Mouse (Mus musculus) frontal cortex, adult (tissue): Measurements from ENCODE around the gene Fgf2.
A peak's percentile ranks its signal among the peaks of the same experiment; 100 is the strongest.

Experiments
- ATAC-seq: cut with Nextera tagmentation; 2 replicates; pipeline ENCODE4 v1.9.2; 2017; ENCODE audit warnings: mild to moderate bottlenecking, moderate library complexity, mixed read lengths; ENCODE audit not compliant: low TSS enrichment

Gene Fgf2

DNA sequence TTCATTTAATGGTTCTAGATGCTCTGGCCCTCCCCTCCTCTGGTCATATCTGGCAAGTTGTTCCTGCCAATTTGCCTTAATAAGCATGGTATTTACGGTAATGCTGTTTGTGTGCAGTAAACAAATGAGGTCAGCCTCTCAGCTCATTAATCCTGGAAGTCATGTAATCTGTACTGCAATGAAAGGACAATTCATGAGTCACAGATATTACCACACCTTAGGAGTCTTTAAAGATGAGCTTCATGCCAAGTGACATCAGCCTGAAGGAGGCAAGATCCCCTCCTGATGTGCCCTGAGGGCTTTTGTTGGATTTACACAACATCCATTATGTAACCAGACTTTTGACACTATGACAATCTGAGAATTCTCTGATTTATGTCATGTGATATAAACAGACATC lies 6.6 kb downstream of the Fgf2 start:
- no peak for ATAC-seq

DNA sequence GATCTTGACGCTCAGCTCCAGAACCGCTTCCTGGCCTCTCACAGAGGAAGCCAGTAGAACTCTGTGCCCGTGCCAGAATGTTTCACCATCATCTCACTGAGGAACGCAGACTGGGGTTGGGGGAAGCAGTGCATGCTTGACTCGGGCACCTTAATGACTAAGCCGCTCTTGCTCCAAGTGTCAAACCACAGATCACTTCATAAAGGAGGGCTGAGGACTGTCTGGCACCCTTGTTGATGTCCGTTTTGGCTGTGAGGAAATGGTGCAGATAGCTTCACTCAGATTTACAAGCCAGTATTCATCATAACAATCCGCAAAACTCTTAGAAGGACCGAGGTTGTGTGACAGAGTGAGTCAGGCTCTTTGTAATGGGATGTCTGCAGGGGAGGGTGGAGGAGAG lies 12.6 kb downstream of the Fgf2 start:
- no peak for ATAC-seq

DNA sequence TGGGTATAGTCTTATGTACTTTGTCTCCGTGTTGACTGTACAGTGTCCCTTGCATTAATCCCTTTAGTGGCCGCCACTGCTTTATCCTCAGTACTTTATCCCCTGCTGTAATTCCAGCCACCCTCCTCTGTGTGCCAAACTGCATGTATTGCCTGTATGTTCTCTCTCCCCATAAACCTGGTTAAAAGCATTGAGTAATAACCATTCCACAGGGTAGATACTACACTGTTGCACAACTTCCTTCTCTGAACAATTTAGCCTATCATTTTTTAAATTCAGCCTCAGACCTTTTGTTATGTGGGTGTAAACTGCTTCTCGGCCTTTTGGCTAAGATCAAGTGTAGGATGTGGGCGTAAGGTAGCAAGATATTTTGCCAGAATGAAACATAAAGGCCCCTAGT lies 17.0 kb downstream of the Fgf2 start:
- no peak for ATAC-seq

DNA sequence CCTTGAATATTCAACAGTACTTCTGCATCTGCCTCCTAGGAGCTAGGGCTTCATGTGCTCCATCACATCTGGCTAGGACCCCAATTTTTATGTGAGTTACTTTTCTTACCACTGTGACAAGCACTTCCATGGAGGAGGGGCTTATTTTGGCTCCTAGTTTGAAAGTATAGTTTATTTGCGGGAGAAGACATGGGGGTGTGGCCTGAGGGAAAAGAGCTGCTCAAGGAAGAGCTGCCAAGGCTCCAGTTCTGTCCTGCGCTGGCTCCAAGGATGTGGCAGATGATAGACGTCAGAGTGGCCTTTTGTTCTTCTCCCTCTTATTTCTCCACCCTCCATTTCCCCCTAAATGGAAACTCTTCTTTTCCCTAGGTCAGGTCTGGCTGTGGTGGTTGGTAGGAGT lies 17.8 kb downstream of the Fgf2 start:
- no peak for ATAC-seq

DNA sequence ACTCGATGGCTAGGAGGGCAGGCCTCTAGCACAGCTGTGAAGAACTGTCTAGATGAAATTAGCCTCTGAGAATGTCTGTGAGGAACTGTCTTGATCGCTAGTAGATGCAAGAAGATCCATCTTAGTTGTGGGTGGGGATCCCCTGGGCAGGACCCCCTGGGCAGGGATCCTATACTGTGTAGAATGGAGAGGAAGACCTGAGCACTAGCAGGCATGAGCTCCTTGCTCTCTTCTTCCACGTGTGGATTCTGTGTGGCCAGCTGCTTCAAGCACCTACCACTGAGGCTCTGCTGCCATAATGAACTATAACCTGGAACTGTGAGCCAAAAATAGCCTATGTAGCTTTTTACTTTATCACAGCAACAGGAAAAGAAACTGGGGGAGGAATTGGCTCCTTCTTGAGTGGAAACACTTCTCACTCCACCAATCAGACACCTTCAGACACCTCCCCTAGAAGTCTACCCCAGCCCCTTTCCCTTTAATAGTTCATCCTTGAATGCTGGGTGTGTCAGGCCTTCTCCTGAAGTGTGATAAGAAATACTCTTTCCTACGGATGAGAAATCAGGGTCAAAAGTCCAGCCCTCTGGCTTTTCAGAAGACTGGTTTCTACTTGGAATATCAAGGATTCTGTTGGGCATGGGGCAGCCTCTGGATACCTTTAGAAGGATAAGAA lies 18.4 kb downstream of the Fgf2 start:
- no peak for ATAC-seq

DNA sequence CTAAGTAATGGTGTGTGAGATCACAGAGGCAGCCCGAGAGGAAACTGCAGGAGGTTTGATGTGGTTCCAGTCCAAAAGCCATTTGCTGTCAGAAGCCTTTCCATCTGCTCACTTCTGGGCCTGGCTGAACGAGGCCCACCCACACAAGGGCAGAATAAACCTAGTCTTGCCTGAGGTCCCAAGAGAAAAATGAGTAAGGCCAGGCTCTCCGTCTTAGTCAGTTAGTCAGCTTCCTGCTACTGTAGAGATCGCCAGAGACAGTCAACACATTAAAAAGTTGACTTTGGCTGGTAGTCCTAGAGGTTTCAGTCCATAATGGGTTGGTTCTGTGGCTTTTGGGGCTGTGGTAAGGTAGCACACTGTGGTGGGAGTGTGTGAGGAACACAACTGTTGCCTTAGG lies 22.3 kb downstream of the Fgf2 start:
- ATAC-seq, result no peak

DNA sequence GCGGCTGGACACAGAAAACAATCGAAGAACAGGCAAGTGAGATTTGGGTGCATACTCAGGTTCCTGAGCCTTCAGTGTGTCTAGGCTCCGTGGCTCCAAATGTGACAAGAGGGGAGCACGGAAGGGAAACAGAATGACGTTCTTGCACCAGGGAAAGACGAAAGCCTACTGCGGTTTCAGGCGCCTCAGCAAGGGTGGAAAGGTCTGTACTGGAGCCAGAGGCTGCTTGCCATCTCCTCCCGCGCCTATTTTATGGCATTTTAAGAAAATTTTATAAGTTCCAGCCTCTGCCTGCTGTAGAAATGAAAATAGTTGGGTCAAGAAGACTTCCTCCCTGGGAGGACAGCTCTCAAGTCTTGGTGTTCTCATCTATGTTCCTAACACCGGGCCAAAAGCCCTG lies 25.6 kb downstream of the Fgf2 start:
- ATAC-seq, result no peak

DNA sequence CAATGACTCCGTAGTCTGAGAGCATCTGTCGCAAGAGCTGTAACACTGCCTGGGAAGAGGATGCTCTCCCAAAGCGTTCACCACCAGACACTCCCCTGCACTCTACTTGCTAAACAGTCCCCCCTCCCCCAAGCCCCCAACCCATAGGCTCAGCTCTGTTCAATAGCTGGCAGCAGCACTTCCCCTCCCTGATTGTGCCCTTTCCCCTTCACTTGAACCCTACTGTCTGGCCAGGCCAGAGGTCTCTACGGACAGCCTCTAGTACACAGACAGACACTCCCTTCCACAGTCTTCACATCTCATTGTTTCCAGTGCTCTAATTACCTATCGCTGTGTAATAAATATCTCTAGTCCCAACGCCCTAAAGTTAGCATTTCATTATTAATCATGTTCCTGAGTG lies 29.8 kb downstream of the Fgf2 start:
- ATAC-seq, result no peak

DNA sequence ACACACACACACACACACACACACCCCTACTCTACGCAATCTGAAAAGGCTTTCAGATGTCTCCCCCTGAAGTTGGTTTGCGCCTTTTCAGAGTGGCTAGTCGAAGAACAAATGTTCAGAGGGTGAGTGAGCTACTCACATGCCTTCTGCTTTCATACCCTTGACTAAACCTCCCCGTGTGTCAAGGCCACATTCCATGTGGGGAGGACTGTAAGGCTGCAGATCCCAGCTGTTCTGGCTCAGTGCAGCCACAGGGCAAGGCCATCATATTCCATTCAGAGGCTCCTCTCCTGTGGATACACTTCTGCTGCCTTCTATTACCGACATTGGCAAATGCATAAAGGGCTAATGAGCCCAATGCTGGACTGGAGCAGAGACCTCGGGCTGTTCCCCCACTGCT lies 30.3 kb downstream of the Fgf2 start:
- ATAC-seq, result no peak

DNA sequence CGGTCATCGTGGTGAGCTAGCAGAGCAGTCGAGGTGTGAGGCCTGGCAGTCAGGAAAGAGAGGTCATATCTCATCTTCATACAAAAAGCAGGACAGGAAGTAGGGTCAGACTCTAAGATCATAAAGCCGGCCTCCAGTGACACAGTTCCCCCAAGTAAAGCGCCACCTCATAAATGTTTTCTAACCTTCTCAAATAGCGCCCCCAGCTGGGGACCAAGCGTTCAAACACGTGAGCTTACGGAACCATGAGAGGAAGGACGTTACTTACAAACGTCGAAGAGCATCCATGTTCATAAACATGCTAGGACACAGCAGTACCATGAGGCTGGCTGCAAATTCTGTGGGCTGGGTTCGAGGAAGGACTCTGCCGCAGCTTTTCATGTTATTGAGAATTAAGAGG lies 31.1 kb downstream of the Fgf2 start:
- no peak for ATAC-seq

DNA sequence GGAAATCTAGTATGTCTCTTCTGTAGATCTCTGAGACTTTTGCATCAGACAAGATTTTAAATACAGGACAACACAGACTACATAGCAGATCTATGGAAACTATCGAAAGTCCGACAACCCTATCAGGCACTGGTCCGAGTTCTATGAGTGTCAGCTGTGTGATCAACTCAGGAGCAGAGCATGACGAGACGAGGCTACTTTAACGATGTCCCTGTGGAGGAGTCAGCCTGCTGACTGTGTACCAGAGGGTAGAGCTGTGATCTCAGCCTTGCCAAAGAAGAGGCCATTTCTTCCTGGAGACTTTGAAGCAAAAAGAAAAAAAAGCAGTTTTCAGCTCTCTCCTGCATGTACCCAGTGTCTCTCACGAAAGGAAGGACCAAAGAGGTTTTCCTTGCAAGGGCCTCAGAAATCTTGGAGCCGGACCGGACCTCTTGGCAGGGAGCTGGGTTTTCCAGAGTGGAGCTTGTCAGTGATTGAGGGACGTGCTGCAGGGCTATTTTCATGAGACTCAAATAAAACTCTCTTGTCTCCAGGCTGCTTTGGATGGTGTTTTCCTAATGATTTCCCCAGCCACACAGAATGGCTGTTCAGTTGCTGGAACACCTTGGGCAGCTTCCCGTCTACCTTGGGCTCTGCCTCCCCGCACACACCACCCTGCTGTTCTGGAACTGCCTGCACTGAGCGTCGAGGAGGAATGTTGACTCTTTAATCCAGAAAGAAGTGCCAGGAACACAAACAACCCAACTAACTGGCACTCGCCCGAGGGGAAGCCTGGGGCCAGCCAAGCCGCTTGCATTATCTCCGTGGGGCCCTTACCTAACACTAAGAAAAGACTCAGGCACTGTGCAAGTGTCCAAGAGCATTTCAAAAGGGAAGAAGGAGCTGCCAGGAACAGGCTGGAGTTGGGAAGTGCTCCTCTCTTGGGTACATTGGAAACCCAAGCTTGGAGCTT lies 32.1 kb downstream of the Fgf2 start:
- peak; percentile 20; the same call in 1 of the 2 replicates for ATAC-seq

DNA sequence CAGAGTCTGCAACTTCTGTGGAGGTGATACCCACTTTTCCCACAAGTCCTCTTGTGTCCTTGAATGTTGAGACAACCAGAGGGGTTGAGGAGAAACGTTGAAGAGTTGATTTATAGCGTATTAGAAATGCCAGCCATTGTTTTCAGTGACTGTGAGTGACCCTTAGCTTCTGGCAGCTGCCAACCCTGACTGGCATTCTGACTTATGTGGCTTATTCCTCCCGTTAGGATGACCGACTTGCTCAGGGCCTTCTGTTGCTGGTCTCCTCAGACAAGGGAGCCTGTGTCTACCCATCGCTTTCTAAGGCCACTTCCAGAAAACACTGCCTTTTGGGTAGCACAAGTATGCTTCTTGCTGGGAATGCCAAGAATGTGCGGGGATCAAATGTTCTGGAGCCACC lies 33.3 kb downstream of the Fgf2 start:
- ATAC-seq, result no peak

DNA sequence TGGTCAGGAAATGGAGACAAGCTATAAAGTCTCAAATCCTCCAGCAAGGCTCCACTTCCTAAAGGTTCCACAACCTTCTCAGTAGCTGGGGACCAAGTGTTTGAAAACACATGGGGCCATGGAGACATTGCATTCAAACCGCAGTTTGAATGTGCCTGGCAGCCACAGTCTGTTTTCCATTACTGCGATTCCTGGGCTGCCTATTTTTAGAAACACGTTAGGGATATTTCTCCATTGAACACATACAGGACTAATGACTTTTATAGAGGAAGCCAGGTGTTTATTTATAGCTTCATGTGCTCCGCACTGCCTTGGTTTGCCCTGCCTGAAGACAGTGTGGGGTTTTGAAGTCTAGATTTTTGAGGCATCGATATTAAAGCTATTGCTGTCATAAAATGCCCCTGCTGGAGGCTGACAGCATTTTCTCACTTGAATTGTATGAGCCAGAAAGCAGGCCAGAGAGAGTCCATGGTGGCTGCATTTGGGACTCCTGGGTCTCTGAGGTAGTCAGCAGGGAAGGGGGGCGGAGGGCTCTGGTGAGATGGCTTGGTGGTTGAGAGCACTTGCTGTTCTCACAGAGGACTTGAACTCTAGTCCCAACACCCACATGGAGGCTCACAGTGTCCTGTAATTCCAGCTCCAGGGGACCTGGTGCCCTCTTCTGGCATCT lies 35.1 kb downstream of the Fgf2 start:
- ATAC-seq, result no peak

DNA sequence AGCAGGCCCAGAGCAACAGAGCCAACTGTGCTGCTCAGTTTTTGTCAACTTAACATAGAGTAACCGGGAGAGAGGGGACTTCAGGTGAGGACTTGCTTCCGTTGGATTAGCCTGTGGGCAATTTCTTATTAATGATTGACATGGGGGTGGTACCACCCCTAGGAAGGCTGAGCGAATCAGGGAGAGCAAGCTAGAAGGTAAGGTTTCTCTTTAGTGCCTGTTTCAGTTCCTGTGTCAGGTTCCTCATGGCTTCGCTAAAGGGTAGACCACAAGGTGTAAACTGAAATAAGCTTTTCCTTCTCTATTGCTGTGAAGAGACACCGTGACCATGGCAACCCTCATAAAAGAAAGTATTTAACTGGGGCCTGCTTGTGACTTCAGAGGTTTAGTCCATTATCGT lies 39.2 kb downstream of the Fgf2 start:
- no peak for ATAC-seq

DNA sequence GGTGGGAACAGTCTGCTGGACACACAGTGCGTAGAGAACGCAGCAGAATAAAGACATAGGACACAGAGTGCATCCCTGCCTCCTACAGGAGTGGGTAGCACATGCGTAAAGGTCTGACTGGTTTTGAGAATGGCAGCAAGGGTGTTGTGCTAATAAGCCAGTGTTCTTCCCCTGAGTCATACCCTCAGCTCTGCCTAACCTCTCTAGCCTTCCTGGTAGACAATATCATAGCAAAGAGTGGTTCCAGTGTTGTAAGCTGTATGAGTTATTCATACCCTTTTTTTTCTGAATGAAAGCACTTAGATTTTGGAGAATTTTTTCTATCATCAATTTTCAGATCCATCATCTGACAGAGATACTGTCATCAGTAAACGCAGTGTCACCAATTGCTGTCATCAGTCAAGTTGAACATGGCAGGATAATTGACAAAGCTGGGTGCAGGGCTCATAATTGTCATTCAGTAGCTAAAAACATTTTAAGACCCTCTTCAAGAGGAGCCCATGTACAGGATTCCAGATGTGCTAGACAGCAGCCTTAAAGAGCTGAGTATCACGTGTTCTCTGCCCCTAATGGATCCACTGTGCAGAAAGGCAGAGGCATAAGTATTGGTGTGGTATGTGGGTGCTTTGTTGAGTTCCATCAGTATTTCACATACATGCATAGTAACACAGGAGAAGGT lies 48.9 kb downstream of the Fgf2 start:
- ATAC-seq, result no peak

DNA sequence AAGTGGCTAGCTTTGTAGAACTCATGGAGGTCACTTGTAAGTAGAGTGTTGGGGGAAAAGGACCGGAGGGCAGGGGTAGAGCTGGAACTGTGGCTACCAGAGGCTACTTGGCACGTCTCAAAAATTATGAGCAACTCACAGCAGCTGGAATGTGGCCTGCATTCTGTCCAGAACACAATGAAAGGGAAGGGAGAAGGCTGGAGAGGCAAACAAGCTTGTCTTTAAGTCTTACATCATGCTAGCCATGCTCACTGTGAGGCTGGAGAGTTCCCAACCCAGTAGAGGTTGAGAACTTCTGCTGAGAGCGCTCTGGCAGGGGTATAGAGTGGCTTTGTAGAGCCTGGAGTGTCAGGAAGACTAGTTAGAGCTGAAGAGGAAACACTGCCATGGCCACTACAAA lies 49.5 kb downstream of the Fgf2 start:
- no peak for ATAC-seq

DNA sequence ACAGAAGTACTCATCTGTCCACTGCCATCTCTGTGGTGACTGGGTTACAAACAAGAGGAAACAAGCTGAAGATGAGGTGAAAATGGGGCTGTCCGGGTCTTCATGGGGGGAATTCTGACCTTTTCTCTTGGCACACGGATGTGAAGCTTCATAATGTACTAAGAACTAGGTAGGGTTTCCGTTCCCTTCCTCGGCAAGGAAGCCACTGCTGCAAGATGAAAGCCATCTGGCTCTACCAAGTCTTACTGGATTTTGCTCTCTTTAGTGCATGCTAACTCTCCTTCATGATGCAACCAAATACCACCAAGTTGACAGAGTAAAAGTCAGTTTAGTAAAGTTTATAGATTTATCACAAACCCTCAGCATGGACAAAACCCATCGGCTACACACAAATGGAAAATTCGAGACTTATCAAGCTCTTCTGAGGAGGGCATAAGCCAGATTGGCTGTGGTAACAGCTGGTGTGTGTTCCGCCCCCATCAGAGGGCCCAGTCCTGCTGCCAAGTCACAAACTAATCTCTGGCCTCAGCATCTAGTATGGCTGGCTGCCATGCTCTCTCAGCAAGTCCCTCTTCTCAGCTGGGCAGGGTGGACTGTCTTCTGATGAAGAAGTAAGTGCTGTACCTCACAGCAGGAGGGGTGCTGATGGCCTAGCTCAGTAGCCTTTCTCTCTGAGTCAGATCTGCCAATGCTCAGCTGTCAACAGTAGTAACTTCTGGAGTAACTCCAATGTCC lies 50.7 kb downstream of the Fgf2 start:
- no peak for ATAC-seq

DNA sequence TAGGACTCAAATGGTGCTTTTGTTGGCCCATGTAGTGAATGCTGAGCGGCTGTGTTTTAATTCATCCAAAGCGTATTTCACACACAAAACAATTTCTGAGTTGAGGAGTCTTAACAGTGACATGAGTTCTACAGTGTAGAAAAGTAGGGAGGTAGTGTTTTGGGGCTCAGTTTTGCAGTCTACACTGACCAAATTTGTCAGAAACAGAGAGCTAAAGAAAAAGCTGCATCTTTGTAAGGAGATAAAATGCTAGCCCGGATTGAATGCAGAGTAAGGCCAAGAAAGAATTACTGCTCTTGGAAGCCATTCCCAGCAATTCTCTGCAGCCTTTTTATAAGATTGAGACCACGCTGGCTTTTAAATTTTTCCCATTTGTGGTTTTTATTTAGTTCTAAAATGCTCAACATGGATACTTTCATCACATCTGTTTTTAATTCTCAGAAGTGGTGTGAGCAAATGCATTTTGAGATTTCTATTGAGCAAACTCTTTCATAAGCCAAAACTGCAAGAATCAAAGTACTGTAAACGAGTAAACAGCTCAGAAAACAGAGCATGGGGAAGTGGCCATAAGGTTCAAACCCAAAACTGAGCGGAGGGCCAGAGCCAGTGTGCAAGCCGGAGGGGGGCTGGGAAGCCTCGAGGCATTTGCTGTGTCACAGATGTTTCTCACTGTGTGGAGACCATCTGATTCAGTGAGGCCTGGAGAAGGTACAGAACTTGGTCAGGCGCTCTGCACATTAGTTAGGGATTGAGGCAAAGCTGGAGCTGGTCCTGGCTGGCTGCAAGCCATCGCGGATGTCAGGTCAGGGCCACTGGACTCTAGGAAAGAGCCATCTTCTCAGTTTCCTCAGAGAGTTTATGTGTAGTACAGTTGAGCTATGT lies 53.8 kb downstream of the Fgf2 start:
- no peak for ATAC-seq

DNA sequence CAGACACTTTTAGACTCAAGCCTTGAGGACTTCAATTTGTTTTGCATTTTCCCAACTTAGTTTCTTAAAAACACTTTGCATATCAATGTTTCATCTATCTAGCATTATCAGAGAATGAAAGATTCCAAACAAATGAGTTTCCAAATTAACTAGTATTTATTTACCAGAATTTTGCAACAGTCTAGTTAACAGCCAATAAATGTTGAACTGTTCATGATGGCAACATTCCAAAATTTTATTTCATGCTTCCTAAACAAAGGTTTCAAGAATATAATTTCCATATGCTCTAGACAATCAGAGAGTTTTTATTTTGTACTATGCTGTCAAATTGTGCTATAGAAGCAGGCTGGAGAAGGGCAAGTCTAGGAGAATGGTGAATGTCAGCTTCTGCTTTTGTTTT lies 59.5 kb downstream of the Fgf2 start:
- no peak for ATAC-seq

DNA sequence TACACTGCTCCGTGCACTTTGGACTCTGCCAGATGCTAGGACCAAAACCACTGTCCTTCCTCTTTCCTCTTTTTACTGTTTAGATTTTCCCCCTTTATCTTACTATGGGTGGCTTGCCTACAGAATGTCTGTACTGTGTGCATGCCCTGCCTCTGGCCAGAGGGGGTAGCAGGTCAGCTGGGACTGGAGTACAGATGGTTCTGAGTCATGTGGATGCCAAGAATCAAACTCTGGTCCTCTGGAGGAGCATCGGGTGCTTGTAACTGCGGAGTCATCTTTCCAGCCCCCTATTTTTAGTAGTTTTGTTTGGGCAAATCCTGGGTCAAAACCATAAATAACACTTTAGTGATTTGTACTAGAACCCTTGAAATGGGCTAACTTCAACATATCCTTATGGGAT lies 65.3 kb downstream of the Fgf2 start:
- no peak for ATAC-seq
